Mouse (Mus musculus): ENCODE data around the gene Tnfsf15. TPM values are rescaled to one million over a fixed set of nuclear protein-coding genes. Genes with fewer than 3 reads are reported as not detected.

Tnfsf15 gene
- total RNA-seq, 2 experiments from 2014 or later = 0.21 TPM; not detected in 1

DNA sequence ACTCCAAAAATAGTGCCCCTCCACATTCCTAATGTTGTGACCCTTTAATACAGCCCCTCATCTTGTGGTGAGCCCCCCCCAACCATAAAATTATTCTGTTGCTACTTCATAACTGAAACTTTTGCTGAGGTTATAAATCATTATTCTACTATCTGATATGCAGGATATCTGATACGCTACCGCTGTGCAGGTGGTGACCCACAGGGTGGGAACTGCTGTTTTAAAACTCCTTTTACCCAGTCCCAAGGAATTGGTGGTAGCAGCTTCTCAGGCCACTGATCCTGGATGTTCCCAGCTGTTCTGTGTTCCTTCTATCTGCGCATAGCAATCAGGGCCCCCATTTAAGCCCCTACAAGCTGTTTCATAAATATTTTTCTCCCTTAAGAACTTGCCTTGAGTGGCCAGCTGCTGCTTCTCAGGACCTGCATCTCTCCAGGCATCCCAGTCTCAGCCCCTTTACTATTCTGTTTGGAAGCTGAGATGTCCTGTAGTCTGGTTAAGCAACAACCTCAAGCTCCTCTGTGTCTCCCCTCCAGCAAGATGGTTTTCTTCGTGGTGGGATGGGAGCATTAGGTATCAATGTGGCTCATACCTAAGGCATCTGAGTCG is 2.0 kb downstream of the Tnfsf15 start:
- no peak for ATAC-seq (replicated peaks; ENCODE audit: poor library complexity)

- no peak for ATAC-seq (replicated peaks; ENCODE audit: poor library complexity)
Observed at GRCm38 (mm10) chr4:63742101-63742500, 2.8 kb downstream of the Tnfsf15 start.

DNA sequence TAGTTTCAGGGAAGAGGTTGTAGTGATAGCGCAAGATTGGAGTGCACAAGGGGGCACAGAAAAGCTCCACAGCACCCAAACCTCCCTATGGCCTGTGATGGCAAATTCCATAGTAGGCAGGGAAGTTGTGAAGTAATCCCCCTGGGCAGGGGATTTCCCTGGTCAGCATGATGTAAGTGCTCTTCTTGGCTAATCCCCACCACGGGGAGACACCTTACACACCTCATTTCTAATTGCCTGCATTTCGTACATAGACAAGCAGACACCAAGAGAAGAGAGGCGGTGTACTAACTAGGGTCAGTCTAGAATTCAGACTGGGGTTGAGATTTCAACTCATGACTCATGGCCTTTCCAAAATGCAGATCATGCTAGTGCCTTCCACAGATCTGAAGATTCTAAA is 4.2 kb downstream of the Tnfsf15 start:
- peak; percentile 27; the same call in 1 of the 2 replicates for ATAC-seq (replicated peaks; ENCODE audit: poor library complexity)

DNA sequence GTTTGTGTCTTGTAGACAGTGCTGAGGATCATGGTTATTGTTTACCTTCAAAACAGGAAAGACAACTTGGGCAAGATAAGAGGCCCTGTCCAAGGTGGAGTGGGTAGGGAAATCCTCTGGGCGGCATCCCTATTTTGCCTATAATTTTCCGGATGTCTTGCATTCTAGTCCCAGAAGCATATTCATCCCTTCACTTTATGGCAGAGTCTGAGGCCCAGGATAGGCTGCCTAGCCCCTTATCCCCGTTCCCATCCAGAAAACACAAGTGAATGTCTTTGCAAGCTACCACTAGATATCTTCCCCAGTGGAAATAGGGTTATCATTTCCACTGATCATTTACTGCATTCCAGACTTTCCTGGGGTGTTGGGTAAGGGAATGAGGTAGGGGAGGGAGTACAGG is 4.9 kb downstream of the Tnfsf15 start:
- no peak for ATAC-seq (replicated peaks; ENCODE audit: poor library complexity)

DNA sequence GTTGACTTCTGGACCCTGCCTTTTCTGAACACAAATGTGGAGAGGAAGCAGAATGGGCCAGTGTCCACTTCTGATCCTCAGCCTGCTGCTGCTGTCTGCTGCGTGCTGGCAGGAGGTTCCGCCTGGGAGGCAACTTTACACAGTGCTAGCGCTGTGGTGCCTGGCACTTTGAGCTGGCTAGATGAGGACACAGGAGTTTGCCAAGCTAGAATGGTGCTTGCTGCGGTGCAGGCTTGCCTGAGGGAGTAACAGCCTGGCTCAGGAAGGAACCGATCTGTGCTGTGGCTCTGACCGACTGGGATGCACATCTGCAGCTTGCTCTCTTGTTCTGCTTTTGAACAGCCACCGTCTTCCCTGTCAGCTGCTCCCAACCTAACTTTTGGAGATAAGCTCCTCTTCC is 5.4 kb downstream of the Tnfsf15 start:
- ATAC-seq (replicated peaks; ENCODE audit: poor library complexity) = peak; percentile 77

DNA sequence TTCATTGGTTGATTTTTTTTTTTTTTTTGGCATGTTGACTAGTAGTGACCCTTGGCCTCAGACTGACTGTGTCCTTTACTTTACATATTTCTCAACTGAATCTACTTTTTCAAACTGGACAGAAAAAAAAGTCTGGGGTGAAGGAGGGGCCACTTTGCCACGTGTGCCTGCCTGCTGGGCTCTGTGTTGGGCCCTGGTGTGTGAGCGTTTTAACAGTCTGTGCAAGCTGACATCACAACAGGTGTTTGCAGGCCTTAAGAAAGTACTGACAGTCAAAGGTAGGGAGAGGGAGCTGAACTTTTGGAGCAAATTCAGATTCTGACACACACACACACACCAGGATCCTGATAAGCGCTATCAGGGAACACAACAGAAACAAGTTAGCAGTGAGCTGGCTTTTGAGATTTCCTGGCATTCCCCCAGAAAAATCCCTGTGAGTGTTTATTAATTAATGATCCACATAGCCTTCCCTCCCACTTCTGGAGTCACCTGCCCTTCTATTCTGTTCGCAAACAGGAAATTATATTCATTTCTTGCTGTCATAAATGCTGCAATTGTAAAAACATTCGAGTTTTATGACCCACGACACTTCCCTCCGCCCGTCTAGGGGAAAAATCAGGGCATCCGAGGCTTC is 6.4 kb downstream of the Tnfsf15 start:
- ATAC-seq (replicated peaks; ENCODE audit: poor library complexity) = no peak

DNA sequence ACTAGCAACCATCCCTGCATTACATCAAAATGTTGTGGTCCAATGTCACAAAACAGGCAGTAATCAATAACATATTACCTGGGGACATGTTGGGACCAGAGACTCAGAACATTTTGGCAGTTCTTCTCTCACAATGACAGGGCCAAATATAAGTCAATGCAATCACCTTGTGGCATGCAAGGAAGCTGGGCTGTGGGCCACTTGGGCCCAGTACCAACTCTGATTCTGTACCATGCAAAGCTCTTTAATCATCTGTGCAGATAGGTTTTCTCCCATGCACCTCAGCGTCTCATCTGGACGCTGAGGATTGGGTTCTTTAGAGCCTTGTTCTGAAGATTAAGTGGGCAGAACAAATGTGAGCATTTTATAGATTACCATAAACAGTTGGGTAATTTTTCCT is 13.6 kb downstream of the Tnfsf15 start:
- ATAC-seq (replicated peaks; ENCODE audit: poor library complexity) = no peak

- ATAC-seq (replicated peaks; ENCODE audit: poor library complexity) = no peak
Observed at GRCm38 (mm10) chr4:63726727-63727126, 18.2 kb downstream of the Tnfsf15 start.

GRCm38 (mm10) chr4:63725981-63726380 is 18.9 kb downstream of the Tnfsf15 start:
- peak; percentile 73 for ATAC-seq (replicated peaks; ENCODE audit: poor library complexity)

DNA sequence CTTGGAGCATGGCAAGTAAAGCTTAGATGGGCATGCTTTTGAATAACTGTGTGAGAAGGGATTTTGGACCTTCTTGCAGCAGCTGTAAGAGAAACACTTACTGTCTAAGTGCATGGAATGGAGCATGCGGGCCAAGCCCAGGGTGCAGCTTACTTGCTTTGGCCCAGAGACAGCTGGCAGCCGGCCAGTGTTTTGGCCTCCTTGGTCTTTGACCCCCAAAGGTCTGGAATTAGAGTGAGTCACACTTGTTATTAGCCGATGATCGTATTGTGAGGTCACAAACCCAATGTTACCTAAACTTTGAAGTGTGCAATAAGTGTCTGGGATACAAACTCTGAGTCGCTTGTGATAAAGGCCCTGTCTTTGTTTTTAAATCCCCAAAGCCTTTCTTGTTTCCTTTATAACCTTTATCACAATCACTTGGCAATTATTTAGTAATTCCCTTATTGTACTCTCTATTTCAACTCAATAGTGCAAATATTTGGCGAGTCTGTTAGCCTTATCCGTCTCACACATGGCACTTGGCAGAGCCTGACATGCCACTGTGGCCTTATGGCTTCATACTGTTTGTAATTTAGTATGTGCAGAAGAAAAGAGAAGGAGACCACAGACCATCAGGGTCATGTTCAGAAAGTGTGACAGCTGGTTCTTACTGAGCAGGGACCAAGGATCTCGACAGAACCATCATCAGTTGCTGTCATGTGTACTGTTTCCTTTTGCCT is 26.8 kb downstream of the Tnfsf15 start:
- ATAC-seq (replicated peaks; ENCODE audit: poor library complexity) = no peak

DNA sequence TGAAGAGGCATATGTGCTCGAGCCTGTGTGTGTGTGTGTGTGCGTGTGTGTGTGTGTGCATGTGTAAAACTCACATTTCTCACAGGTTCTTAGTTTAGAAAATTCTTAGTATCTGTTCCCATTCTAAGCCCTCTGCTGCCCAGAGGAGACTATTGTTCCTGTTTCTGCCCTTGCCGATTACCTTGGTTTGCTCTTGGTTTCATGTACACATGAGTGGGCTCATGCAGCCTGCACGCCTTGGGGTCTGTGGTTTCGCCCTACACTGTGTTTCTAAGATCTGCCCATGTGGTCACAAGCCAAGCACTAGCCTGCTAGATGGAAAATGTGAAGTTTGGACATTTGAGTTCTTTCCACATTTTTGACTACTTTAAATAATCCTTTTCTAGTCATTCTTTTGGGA is 33.0 kb downstream of the Tnfsf15 start:
- ATAC-seq (replicated peaks; ENCODE audit: poor library complexity) = peak; percentile 96

DNA sequence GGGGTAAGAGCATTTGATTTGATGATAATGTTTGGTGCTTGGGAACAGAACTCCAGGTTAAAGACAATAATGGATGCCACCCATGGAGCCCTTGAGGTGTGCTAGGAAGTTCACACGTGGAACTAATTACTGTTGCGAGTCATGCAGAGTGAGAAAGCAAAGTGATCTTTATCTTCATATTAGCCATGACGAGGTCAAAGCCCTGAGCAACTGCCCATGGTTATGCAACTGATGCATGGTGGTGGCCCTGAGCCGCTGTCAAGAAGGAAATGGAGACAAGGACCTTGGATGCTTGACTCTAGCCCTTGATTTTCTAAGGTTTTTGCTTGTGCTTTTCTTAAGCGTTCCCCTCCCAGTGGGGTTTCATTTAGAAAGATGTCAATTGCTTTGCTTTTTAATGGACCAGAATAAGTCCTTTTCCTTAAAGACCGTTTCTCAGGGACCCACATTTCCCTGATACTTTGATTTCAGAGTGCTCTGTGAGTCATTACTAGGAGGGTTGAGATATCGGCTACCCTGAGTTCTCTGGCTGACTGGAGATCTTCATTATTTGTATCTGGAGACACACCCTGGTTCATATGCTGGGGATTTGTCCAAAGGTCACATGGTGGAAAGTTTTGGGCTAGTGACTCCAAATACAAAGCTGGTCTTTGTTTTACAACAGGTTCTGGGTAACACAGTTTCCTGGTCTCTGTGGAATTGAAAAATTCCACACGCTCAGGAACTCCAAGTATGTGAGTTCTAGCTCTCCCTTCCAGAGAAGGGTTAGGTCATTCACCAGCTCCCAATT is 34.3 kb downstream of the Tnfsf15 start:
- peak; percentile 33 for ATAC-seq (replicated peaks; ENCODE audit: poor library complexity)

GRCm38 (mm10) chr4:63706279-63706971 is 38.5 kb downstream of the Tnfsf15 start:
- no peak for ATAC-seq (replicated peaks; ENCODE audit: poor library complexity)

DNA sequence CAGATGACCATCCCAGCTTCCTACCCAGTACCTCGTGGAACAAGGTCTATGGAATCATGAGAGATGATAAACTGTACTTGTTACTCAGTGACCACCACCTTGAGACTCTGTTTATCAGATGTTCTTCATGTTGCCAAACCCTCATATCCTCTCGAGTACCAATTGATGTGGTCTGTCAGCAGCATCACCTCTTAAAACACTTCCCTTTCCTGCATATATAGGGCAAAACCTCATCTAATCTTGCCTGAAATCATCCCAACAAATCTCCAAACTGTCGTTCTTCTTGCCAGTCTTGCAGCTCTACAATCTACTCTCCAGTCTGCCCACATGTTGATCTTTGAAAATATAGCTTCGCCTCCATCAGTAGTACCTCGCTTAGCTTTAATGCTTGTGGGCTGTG is 40.7 kb downstream of the Tnfsf15 start:
- no peak for ATAC-seq (replicated peaks; ENCODE audit: poor library complexity)

DNA sequence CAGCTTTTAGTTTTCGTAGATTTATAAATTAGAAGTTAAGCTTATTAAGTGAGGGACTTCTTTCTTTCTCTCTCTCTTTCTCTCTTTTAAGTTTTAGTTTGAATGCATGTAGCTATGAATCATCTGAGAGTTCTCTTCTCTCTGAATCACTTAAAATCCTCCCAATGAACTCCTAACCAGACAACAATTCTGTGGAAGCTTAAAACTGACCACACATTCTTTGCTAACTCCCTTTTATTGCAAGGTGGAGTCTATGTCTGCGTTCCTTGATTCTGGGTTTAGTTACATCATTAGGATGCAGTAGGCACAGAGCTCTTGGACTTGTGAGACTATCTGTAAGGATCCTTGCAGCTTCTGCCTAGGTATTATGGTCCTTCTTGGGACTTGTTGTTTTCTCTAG is 41.2 kb downstream of the Tnfsf15 start:
- no peak for ATAC-seq (replicated peaks; ENCODE audit: poor library complexity)

GRCm38 (mm10) chr4:63702006-63702704 is 42.8 kb downstream of the Tnfsf15 start:
- no peak for ATAC-seq (replicated peaks; ENCODE audit: poor library complexity)

DNA sequence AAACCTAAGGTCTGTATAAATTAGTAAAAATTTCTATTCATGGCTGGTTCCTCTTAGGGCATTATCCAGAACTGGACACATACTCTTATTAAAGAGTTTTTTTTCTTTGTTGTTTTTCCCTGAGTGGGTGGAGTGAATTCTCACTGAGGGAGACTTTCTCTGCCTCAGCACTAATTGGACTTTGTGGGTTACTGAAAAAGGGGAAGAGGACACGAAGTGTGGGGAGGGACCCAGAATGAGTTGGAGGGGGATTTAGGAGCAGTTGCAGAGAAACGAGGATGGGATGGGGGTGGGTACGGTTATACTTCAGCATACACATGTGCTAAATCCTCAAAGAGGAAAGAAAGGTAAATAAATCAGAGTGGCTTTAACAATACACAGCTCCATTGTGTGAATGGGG is 45.2 kb downstream of the Tnfsf15 start:
- peak; percentile 44; the same call in 1 of the 2 replicates for ATAC-seq (replicated peaks; ENCODE audit: poor library complexity)

- ATAC-seq (replicated peaks; ENCODE audit: poor library complexity) = no peak
Observed at GRCm38 (mm10) chr4:63696921-63697320, 48.0 kb downstream of the Tnfsf15 start.

DNA sequence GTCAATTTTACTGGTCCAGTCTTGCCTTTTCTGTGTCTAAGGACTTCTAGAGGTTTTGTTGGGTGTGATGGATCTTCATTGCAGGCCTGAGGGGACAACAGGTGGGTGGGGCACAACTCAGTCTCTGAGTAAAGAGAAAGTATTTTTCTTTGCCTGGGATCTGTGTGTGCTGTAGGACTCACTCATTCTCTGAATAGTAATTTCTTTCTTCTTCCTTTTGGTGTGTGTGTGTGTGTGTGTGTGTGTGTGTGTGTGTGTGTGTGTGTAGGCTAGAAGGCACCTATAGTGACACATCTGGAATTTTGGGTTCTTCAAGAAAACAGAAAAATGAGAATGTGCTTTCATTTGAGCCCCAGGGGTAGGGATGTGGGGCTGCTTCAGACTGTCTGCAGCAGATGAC is 52.6 kb downstream of the Tnfsf15 start:
- ATAC-seq (replicated peaks; ENCODE audit: poor library complexity) = no peak

GRCm38 (mm10) chr4:63687429-63687828 is 57.5 kb downstream of the Tnfsf15 start:
- ATAC-seq (replicated peaks; ENCODE audit: poor library complexity) = no peak

Measured in megakaryocyte progenitor cell, adult 5-6 weeks (primary cell).